Mouse (Mus musculus) retina, postnatal 1 day (tissue): ENCODE data around the gene Rhbdl2.

ENCODE experiments used
- DNase-seq: peaks from one replicate; pipeline ENCODE4 v3.0.0-alpha.2; 2012

Rhbdl2 gene

GRCm38 (mm10) chr4:123787191-123787985, at the start of gene Rhbdl2:
Rhbdl2 (plus strand) TSS chr4:123787874.
- DNase-seq: peak; percentile 85

- DNase-seq: no peak
Observed at GRCm38 (mm10) chr4:123738708-123739107, 49.0 kb upstream of the Rhbdl2 start.

DNA sequence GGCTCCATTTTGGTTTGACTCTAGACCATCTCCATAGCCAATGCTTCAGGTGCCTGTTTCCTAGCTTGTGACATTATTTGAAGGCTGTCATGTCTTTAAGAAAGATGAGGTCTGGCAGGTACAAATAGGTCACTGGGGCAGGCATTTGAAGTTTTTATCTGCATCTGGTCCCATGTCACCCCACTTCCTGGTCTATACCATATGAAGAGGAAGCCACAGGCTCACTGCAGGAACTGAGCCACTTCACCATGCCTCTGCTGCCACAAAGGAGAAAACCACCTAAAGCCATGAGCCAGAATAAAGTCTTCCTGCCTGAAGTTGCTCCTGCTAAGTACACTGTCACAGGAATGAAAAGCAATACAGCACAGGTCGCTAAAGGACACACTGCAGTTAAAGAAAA, 44.8 kb upstream of the Rhbdl2 start:
- no peak for DNase-seq

DNA sequence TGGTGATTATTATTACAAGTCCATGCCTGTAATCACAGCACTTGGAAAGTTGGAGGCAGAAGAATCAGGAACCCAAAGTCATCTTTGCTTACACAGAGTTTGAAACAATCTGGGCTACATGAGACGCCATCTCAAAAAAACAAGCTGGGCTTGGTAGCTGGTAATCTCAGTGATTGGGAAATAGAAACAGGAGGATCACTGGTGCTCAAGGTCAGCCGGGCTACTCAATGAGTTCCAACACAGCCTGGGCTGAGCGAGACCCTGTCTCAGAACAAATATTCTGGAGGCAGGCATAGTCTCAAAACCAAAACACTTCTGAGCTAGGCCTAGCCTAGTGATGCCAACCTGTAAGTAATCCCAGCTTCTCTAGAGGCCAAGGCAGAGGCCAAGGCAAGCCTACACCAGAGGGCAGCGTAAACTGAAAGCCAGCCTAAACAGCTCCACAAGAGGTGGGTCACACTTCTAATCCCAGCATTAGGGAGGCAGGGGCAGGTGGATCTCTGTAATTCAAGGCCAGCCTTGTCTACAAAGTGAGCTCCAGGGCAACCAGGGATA, 42.4 kb upstream of the Rhbdl2 start:
- DNase-seq: no peak

GRCm38 (mm10) chr4:123748726-123749415, 38.8 kb upstream of the Rhbdl2 start:
- peak; percentile 6 for DNase-seq

DNA sequence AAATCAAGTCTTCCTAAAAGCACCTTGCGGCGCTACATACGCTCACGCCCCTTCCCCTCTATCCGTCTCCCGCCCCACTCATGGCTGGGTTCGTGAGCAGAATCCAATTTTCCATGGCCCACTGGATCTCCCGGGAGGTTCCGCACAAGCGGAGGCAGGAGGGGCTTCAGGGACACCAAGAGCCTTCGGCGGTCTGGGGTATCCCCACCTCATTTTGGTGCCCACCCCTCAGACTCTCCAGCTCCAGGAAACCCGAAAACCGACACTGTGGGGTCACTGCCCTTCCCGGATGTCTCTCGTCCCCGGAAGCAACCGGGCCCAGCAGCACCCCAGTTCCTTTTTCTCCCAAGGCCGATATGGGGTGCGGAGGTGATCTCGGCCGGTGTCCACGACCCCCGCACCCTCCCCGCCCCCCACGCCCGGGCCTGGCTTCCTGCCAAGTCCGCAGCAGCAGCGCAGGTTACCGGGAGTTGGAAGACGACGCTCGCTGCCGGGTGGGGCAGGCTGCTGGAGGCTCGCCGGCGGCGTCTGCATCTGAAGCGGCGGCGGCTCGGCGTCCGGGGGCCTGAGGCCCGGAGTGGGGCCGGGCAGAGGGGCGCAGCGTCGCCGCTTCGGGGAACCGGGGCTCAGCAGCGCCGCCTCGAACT, 38.1 kb upstream of the Rhbdl2 start:
- DNase-seq: peak; percentile 50

GRCm38 (mm10) chr4:123750152-123750651, 37.5 kb upstream of the Rhbdl2 start, which contains the start of gene Akirin1:
Akirin1 (minus strand) TSS chr4:123750345.
- peak; percentile 98 for DNase-seq

DNA sequence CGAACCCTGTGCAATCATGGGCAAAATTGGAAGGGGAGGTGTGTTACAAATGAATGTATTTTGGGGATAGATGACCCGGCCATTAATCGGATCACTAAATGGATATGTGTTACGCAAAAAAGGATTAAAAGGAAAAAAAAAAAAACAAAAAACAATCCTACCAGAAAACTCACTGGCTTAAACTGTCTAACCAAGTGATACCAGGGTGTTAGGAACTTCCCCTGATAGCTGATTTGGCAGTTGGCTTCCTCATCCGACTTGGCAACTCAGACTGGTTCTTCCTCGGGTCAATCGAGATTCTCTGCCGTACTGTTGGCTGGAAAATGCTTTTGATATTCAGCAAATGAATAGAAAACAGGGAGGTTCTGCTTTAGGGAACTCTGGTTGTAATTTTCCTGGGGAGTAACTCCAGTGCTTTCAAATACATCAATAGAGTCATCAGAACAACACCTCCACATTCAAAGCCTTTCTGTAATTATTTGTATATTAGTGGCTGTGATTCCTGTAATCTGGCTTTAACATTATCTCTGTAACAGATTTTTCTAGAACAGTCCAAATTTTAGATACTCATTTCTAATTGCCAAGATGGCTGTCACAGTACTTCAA, 36.9 kb upstream of the Rhbdl2 start:
- no peak for DNase-seq

- peak; percentile 32 for DNase-seq
Observed at GRCm38 (mm10) chr4:123758306-123758705, 29.4 kb upstream of the Rhbdl2 start.

DNA sequence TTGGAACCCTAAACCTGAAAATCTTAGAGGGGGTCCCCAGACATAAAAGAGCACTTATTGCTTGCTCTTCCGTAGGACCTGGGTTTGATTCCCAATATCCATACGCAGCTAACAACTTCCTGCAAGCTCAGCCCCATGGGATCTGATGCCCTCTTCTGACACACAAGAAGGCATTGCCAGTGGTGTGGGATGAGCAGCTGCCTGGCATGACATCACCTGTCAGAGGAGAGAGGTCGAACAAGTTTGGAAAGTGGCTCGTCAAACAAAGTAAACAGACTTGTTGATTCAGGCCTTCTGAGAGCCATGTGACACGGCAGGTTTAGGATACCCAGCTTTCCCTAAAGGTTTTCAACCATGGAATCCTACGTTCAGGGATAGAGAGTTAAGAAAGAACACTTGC, 22.6 kb upstream of the Rhbdl2 start:
- no peak for DNase-seq

DNA sequence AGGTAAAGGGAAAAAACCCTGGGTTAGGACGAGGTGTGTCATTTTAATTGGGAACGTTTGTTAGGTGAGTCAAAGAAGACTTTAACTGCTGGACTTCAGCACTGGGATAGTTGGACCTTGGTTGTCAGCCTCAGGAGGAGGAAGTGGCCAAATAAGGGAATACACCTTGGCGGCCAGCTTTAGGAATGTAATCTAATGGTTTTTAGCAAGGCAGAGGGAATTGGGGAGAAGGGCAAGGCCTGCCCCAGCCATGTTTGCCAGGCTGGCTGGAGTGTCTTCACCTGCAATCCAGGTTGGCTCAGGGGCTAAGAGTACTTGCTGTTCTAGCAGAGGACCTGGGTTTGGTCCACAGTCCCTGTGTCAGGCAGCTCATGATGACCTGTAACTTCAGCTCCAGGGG, 19.9 kb upstream of the Rhbdl2 start:
- no peak for DNase-seq

- no peak for DNase-seq
Observed at GRCm38 (mm10) chr4:123768234-123768633, 19.4 kb upstream of the Rhbdl2 start.

DNA sequence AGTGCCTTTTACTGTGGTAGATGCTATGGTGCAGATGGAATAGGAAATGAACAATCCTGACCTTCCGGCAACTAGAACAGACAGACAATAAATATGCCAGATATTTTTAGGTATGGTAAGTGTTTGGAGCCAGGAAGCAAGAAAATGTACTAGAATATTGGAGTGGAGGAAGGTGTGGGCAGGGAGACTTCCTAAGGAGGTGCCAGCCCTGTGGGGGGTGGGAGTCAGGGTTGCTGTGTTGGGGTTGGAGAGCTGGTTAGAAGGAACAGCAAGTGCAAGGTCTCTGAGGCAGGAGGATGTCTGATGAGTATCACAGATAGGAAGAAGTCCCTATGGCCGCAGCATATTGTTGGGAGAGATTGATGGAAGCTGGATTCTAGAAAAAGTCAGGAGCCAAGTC, 5.0 kb downstream of the Rhbdl2 start:
- DNase-seq: no peak

DNA sequence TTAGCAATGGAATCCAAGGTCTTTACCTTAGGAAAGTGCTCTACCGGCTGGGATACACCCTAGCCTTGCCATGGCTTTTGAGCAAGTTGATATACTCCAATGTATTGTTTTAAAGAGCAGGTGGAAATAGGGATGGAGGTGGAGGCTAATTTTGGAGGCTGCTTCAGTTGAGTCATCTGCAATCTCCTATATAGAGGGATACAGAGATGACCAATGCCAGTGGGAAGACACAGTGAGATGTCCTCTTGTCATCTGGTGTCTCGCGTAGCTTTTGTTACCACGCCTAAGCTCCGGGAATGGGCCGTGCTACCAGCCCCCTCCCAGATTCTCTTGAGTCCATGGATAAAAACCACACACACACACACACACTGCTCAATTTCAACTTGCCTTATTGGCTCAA, 5.5 kb downstream of the Rhbdl2 start:
- DNase-seq: no peak

GRCm38 (mm10) chr4:123795057-123795456, 7.4 kb downstream of the Rhbdl2 start:
- no peak for DNase-seq

- no peak for DNase-seq
Observed at GRCm38 (mm10) chr4:123797403-123797802, 9.7 kb downstream of the Rhbdl2 start.

- DNase-seq: peak; percentile 78
Observed at GRCm38 (mm10) chr4:123797856-123798255, 10.2 kb downstream of the Rhbdl2 start.

DNA sequence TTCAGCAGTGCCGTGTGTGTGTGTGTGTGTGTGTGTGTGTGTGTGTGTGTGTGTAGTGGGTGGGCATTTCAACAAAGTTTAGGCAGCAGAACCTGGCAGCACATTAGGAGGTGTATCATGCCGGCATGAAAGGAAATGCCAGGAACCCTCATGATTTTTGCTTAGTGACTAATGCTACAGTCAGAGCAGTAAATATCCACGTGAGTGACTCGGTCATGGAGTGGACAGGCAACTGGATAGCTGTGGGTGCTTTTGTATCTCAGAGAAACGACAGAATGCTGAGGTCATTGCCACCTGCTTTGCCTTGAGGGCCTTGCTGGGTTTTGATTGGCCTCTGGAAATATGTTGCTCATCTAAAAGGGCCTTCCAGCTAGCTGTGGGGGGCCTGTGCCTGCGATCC, 16.0 kb downstream of the Rhbdl2 start:
- no peak for DNase-seq

DNA sequence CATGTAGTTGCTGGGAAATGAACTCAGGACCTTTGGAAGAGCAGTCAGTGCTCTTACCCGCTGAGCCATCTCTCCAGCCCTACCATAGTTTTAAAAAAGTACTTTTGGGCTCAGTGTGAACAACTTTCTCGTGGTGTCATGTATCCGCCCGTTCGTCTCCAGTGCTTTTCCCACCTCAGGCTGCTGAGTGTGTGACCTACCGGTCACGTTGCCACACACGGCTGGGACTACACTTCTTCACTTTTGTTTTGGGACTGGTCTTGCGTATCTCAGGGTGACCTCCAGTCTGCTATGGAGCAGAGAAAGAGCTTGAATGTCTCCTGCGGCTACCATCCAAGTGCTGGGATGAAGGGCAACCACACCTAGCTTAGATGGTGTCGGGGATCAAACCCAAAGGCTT, 20.6 kb downstream of the Rhbdl2 start:
- DNase-seq: no peak

DNA sequence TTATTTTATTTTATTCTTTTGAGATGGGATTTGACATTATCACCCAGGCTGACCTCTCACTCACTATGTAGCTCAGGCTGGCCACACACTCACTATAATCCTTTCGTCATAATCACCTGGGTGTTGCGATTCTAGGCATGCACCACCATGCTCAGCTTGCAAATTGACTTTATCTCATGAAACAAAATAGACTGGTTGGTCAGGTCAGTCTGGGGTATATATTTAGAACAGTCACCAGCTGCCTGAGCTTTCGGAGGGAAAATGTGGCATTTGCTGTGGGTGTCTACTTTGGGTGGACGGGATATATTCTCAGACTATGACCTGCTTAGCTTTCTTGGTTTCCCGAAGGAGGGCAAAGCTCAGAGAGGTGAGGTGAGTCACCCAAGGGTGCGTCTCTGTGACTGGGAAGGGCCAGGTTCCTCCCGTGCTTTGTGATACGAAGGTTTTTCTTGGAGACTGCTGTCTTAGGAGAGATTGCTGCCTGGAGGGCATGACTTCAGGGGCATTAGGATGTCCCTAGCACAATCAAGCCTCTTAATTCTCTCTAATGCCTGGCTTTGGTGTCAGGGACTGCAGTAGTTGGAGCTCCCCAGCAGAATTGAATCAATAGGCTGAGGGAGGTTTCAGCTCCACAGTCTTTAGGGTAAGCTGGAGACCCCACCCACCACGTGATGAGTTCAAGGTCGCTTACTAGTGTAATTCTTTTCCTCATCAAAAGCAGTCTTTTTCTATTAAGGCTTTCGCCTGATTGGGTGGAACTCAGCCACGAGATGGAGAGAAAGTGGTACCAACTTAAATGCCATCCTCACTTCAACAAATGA, 23.0 kb downstream of the Rhbdl2 start:
- no peak for DNase-seq

DNA sequence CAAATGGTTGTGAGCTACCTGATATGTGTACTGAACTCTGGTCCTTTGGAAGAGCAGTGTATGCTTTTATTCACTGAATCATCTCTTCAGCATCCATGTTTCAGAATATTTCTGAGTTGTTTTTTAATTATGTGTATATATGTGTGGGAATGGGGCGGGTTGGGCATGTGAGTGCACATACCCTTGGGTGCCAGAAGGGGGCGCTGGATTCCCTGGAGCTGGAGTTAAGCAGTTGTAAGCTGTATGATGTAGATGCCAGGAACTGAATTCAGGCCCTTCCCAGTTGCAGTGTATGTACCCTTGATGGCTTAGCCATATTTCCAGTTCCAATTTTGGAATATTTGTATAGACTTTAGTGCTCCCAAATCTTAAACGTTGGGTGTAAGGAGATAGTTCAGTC, 24.9 kb downstream of the Rhbdl2 start:
- DNase-seq: no peak

DNA sequence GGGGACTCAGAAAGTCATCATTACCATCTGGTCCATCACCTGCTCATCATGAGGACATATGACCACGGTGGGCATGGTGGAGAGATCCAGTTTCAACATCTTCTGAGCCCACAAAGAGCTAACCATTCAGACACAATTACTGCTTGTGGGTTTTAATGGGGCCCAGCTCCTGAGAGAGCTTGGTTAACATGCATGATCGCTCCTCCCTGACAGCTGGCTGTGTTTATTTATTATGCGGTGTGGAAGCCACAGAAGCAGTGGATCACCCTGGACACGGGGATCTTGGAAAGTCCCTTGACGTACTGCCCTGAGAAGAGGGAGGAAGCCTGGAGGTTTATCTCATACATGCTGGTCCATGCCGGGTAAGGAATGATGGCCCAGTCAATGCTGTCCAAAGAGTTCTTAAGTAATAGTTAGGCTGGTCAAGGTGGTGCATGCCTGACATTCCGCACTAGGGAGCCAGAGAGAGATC, 26.4 kb downstream of the Rhbdl2 start:
- peak; percentile 65 for DNase-seq
